Mouse (Mus musculus): Measurements from ENCODE around the gene Gm4871.

GRCm38 (mm10) chr5:145058722-145059121 lies 26.2 kb upstream of the Gm4871 start:
- no peak for TF ChIP-seq POLR2A (IDR thresholded peaks at IDR 0.05; ENCODE audit: borderline replicate concordance, insufficient read depth, low read length)
- TF ChIP-seq CTCF (IDR thresholded peaks at IDR 0.05; ENCODE audit: borderline replicate concordance, insufficient read depth, low read depth, low read length): no peak
